Mouse (Mus musculus) kidney, embryonic 14.5 days (tissue): Measurements from ENCODE around the gene Mill2. TPM values are rescaled to one million over a fixed set of nuclear protein-coding genes. Genes with fewer than 3 reads are reported as not detected.

Source experiments
- ATAC-seq: fragments of 200-750 bp; cut with Nextera tagmentation; 2 replicates; pipeline ENCODE4 v1.8.0; 2017; ENCODE audit warnings: moderate number of reproducible peaks, mild to moderate bottlenecking, moderate TSS enrichment, moderate library complexity; ENCODE audit not compliant: low FRiP score, low TSS enrichment
- H3K27ac ChIP-seq: fragments of 300-500 bp; sonication (generic); 2 replicates; pipeline ENCODE4 v1.5.1; 2014; ENCODE audit warnings: low read depth, mild to moderate bottlenecking, low read length, moderate library complexity, mixed read lengths
- H3K27me3 ChIP-seq: fragments of 300-500 bp; sonication (generic); 2 replicates; pipeline ENCODE4 v1.6.1; 2014; ENCODE audit warnings: mild to moderate bottlenecking, low read length; ENCODE audit not compliant: control insufficient read depth, insufficient read depth
- H3K36me3 ChIP-seq: fragments of 300-500 bp; sonication (generic); 2 replicates; pipeline ENCODE4 v1.6.1; 2014; ENCODE audit warnings: low read length, mixed read lengths; ENCODE audit not compliant: control insufficient read depth, insufficient read depth
- H3K4me1 ChIP-seq: fragments of 300-500 bp; sonication (generic); 2 replicates; pipeline ENCODE4 v1.6.1; 2014; ENCODE audit warnings: low read length, mixed read lengths; ENCODE audit not compliant: control insufficient read depth, insufficient read depth
- H3K4me2 ChIP-seq: fragments of 300-500 bp; sonication (generic); replicated peaks from 2 replicates; pipeline ENCODE4 v1.6.1; 2014; ENCODE audit warnings: low read depth, mild to moderate bottlenecking, low read length
- H3K4me3 ChIP-seq: fragments of 300-500 bp; sonication (generic); 2 replicates; pipeline ENCODE4 v1.5.1; 2014; ENCODE audit warnings: mild to moderate bottlenecking, low read length
- H3K9ac ChIP-seq: fragments of 300-500 bp; sonication (generic); 2 replicates; pipeline ENCODE4 v1.6.1; 2014; ENCODE audit warnings: low read depth, mild to moderate bottlenecking, low read length, moderate library complexity
- H3K9me3 ChIP-seq: fragments of 300-500 bp; sonication (generic); 2 replicates; pipeline ENCODE4 v1.6.1; 2016; ENCODE audit warnings: low read length; ENCODE audit not compliant: control insufficient read depth
- WGBS: fragments of 180-500 bp; shearing (Covaris S2); extraction: QIAGEN DNeasy Blood & Tissue Kit; methylation state at CpG from one replicate; pipeline ENCODE4 v1.1.7; 2014; 5-methylcytosine and 5-hydroxymethylcytosine counted together
- polyA plus RNA-seq: library from polyadenylated mRNA; unstranded; fragments of >200 nt; fragmentation: Nextera tagmentation; extraction: Ambion mirVana; gene quantifications from 2 replicates; pipeline ENCODE4 v1.2.1, GENCODE M21; 2014

Gene Mill2
- polyA plus RNA-seq, 1 experiment from 2014 or later = 0.79 TPM

DNA sequence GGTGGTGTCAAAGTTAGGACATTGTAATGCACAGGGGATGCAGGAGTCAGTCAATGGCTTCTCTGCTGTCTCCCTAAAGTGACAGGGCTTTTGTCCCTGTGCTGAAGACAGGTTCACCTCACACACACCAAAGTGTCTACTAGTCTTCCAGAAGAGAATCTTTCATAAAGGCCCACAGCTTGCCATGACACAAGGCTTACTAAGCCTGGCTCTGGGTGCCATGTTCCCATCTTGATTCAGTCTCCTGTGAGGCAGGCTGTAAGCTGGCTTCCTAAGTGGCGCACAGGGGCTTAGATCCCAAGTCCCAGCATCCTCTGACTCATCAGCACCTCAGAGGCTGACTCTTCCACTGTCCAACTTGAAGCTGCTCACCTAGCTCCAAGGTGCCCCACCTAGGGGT is 47.2 kb downstream of the Mill2 start:
- 86% methylated on average over 1 of the region's 1 CpGs for WGBS
- H3K27ac ChIP-seq = no peak overlapping the region
- H3K4me3 ChIP-seq = no peak overlapping the region
- no peaks in the 10 kb centered on the region for H3K4me1 ChIP-seq
- H3K9ac ChIP-seq = no peak overlapping the region
- H3K36me3 ChIP-seq = no peaks in the 10 kb centered on the region
- H3K27me3 ChIP-seq = no peaks in the 10 kb centered on the region
- no peak for ATAC-seq
- H3K9me3 ChIP-seq = no peaks in the 10 kb centered on the region
- no peak overlapping the region for H3K4me2 ChIP-seq

DNA sequence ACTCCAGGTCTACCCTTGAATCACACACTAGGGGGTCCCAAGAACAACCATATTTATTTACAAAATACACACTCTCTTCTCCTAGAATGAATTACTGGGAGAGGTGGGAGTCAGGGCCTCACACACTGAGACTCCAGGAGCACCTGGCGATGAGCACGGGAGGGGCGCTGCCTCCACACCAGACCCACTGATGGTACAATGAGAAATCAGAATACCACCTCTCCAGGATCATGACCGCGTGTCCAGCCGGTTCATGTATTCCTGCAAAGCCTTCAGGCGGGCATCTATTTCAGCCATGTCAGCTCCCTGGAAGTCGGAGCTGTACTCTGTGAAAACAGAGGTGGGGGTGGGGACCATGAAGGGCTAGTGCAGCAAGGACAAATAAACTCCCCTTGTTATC is 51.1 kb downstream of the Mill2 start:
- Histone ChIP-seq H3K4me1 (peaks cover 17% of the 10 kb centered on the region), H3K9ac (no peak overlapping the region), H3K27me3 (no peaks in the 10 kb centered on the region), H3K4me2 (no peak overlapping the region), H3K27ac (no peak overlapping the region), H3K36me3 (no peaks in the 10 kb centered on the region), H3K4me3 (no peak overlapping the region), H3K9me3 (no peaks in the 10 kb centered on the region)
- ATAC-seq = no peak
- WGBS = 69% methylated on average over 8 of the region's 8 CpGs

DNA sequence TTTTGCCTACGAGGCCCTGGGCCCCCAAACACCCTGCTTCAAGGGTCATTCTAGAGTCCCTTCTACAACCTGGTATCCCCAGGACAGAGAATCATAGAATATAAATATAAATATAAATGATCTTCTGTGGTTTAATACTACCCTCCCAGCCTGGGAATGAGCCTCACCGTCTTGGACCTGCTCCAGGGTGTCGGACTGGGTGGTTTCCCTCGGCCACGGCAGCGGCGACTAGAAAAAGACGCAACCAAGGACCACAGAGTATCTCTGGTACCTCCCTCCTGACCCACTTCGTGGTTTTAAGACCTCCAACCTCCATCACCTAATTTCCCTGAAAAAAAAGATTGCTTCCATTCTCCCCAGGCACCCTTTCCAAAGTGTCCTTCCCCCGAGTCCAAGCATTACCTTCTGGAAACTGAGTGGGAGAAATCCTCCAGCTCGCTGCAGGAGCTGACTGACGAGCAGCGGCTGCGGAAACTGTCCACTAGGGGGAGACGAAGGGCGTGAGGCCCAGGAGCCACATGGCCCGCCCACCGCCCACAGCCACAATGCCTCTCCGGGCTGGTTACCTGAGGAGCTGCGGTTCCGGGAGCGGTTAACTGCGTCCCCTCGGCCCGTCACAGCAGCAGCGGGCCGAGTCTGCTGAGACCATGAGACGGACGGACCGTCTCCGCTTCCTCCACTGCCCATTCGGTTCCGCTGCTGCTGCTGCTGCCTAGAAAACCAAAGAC is 52.3 kb downstream of the Mill2 start:
- Histone ChIP-seq H3K27me3 (no peaks in the 10 kb centered on the region), H3K9me3 (no peaks in the 10 kb centered on the region), H3K9ac (peak overlapping the region; percentile 45; the same call in 1 of the 2 replicates), H3K4me2 (peak overlapping the region; percentile 84), H3K36me3 (no peaks in the 10 kb centered on the region), H3K27ac (no peak overlapping the region), H3K4me3 (peak overlapping the region; percentile 44), H3K4me1 (peaks cover 17% of the 10 kb centered on the region)
- peak; percentile 41 for ATAC-seq
- 22% methylated on average over 33 of the region's 33 CpGs for WGBS

DNA sequence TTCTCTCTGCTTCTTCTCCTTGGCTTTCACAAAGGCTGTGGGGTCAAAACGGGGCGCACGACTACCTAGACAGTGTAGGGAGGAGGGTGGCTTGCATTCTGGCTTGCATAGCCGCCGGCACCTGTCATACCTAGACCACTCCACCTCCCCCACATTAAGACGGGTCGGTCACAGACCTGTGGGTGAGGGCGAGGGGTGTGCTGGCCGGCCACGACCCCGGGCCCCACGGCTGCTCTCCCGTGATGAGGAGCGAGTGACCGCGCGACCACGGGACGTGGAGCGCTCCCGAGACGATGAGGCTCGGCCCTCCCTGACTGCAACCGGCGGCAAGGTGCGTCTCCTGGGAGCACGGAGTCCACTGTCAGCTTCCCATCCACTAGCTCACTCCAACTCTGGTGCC is 53.2 kb downstream of the Mill2 start:
- H3K4me1 ChIP-seq = peaks cover 17% of the 10 kb centered on the region
- ATAC-seq = peak; percentile 33
- no peak overlapping the region for H3K9ac ChIP-seq
- H3K9me3 ChIP-seq = no peaks in the 10 kb centered on the region
- H3K4me2 ChIP-seq = peak overlapping the region; percentile 84
- H3K36me3 ChIP-seq = peaks cover under 1% of the 10 kb centered on the region; the same call in 1 of the 2 replicates
- H3K27ac ChIP-seq = no peak overlapping the region
- 27% methylated on average over 27 of the region's 27 CpGs for WGBS
- H3K27me3 ChIP-seq = no peaks in the 10 kb centered on the region
- peak overlapping the region; percentile 44; the same call in 1 of the 2 replicates for H3K4me3 ChIP-seq

DNA sequence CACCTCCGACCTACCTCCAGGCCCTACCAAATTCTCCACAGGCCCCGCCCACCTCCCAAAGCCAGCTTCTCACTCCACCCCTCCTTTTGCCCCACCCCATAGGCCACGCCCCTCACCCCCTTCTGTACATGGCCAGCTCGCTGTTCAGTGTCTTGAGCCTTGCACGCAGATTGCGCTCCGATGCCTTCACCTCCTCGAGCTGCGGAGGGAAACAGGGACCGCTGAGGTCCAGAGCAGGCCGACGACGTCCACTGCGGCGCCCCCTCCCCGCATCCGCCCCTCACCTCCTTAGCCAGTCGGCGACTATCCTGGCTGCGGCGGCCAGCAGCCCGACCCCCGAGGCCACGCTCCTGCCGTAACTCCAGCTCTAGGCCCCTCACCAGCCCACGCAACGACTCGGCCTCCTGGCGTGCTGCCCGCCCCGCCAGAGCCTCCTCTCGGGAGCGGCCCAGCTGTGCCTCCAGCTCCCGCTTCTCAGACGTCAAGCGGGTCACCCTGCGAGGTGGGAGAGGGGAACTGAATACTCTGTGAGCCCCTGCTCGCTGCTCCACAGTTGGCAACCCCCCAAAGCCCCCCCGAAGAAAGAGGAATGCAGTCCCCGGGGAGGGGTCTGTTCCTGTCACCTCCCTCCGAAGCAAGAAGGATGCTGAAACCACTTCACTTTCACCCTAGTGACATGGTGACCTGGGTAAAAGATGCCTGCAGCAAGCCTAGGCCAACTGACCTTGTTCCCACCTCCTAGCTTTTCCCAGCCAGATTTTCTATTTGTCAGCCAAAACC is 54.1 kb downstream of the Mill2 start:
- ATAC-seq = peak; percentile 50
- Histone ChIP-seq H3K4me1 (peaks cover 17% of the 10 kb centered on the region), H3K27me3 (no peaks in the 10 kb centered on the region), H3K4me2 (peak overlapping the region; percentile 84), H3K36me3 (peaks cover 2% of the 10 kb centered on the region; the same call in 1 of the 2 replicates), H3K9me3 (no peaks in the 10 kb centered on the region), H3K9ac (peak overlapping the region; percentile 44; the same call in 1 of the 2 replicates), H3K4me3 (peak overlapping the region; percentile 37), H3K27ac (no peak overlapping the region)
- under 1% methylated on average over 41 of the region's 41 CpGs for WGBS

DNA sequence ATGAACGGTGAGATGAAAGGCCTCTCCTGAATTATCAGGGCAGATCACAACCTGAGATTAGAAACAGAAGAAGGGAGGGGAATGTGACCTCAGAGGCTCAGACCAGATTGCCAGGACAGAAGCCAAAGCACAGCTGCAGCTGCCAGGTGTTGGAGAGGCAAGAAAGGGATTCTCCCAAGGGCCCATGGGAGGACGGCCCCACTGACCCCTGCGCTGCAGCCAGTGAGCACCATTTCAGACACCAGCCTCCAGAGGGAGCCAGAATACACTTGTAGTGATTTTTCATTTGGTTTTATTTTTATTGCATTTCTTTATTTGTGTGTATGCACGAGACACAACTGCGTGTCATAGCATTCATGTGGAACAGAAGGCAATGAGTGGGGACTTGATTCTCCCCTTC is 56.8 kb downstream of the Mill2 start:
- H3K36me3 ChIP-seq = peaks cover 22% of the 10 kb centered on the region; the same call in 1 of the 2 replicates
- H3K9ac ChIP-seq = no peak overlapping the region
- no peak overlapping the region for H3K4me2 ChIP-seq
- H3K27me3 ChIP-seq = no peaks in the 10 kb centered on the region
- no peak overlapping the region for H3K4me3 ChIP-seq
- H3K9me3 ChIP-seq = no peaks in the 10 kb centered on the region
- H3K4me1 ChIP-seq = peaks cover 17% of the 10 kb centered on the region
- no peak overlapping the region for H3K27ac ChIP-seq
- ATAC-seq = no peak
- 39% methylated on average over 5 of the region's 5 CpGs for WGBS

DNA sequence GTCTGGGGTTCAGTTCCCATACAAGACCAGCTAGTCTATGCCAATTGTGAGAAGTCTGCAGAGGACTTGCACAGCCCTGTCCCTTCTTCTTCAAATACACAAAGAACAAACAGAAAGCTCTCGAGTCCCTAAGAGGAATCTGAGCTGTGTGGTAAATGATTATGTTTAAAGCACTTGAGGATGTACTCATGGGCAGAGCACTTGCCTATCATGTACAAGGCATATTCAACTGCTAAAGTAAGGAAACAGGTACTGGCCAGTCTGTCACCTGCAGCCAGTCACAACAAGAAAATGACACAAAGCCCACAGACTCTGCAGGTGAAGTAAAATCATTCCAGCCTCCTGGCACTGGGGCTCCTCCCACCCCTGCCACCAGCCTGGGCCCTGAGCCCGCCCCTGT is 60.7 kb downstream of the Mill2 start:
- Histone ChIP-seq H3K4me2 (no peak overlapping the region), H3K9ac (no peak overlapping the region), H3K27ac (no peak overlapping the region), H3K27me3 (no peaks in the 10 kb centered on the region), H3K4me1 (no peaks in the 10 kb centered on the region), H3K4me3 (no peak overlapping the region), H3K36me3 (peaks cover 32% of the 10 kb centered on the region; the same call in 1 of the 2 replicates), H3K9me3 (no peaks in the 10 kb centered on the region)
- no peak for ATAC-seq
- 86% methylated on average over 2 of the region's 2 CpGs for WGBS

DNA sequence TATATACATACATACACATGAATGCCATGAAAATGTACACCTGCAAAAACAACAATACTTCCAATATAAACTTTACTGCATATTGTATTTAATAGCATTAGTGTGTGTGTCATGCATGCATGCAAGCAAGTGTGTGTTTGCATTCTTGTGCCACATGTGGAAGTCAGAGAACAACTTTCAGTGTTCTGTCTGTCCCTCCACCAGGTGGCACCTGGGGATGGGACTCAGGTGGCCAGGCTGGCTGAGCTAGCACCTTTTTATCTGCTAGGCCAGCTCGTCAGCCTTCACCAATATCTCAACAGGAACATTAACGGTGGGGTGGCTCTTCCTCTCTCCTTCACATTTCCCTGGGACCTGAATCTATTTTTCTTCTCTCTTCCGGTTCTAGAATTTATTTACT is 62.7 kb downstream of the Mill2 start:
- no peaks in the 10 kb centered on the region for H3K9me3 ChIP-seq
- no peaks in the 10 kb centered on the region for H3K4me1 ChIP-seq
- ATAC-seq = no peak
- WGBS = 70% methylated on average over 3 of the region's 3 CpGs
- no peak overlapping the region for H3K27ac ChIP-seq
- no peak overlapping the region for H3K4me3 ChIP-seq
- peaks cover 32% of the 10 kb centered on the region; the same call in 1 of the 2 replicates for H3K36me3 ChIP-seq
- H3K9ac ChIP-seq = no peak overlapping the region
- H3K4me2 ChIP-seq = no peak overlapping the region
- no peaks in the 10 kb centered on the region for H3K27me3 ChIP-seq

DNA sequence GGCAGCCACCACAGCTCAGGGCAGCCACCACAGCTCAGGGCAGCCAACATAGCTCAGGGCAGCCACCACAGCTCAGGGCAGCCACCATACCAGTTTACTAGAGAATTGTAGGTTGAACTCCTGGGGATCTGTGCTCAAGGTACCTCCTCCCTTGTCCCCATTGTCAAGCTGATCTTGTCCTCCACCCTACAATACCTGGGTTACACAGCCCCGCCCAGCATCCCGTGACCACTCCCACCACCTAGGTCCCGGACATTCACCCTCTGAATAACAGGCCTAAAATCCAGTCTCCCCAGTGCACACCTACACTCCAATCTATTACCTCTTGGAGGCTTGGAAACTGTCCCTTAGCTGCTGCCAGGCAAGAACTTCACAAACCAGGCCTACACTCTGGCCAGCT is 65.2 kb downstream of the Mill2 start:
- Histone ChIP-seq H3K9me3 (no peaks in the 10 kb centered on the region), H3K4me3 (no peak overlapping the region), H3K4me2 (no peak overlapping the region), H3K27me3 (no peaks in the 10 kb centered on the region), H3K27ac (no peak overlapping the region), H3K9ac (no peak overlapping the region), H3K4me1 (peaks cover 6% of the 10 kb centered on the region; the same call in 1 of the 2 replicates), H3K36me3 (peaks cover 24% of the 10 kb centered on the region; the same call in 1 of the 2 replicates)
- ATAC-seq = no peak
- 83% methylated on average over 3 of the region's 3 CpGs for WGBS
